Mouse (Mus musculus): Measurements from ENCODE around the gene Brpf1. TPM values are rescaled to one million over a fixed set of nuclear protein-coding genes. Genes with fewer than 3 reads are reported as not detected.
A peak's percentile ranks its signal among the peaks of the same experiment; 100 is the strongest.
"Not testable (repeated sequence)": the region's sequence is repeated elsewhere in the genome, so short reads cannot be mapped to it uniquely, and the experiment has no call there.

Gene Brpf1
- polyA plus RNA-seq, 1 experiment from 2014 or later: 18.9 TPM

GRCm38 (mm10) chr6:113315972-113316371, 9.0 kb downstream of the Brpf1 start:
- H3K4me3 ChIP-seq: no peak overlapping the region
- no peak for ATAC-seq (replicated peaks)
- H3K27me3 ChIP-seq (replicated peaks): no peaks in the 10 kb centered on the region
- no peaks in the 10 kb centered on the region for H3K4me1 ChIP-seq
- H3K36me3 ChIP-seq (replicated peaks): peaks cover 58% of the 10 kb centered on the region
- H3K9ac ChIP-seq: no peak overlapping the region
- H3K27ac ChIP-seq: no peak overlapping the region
- H3K4me2 ChIP-seq: no peak overlapping the region
- 94% methylated on average over 3 of the region's 3 CpGs for WGBS
- no peaks in the 10 kb centered on the region for H3K9me3 ChIP-seq

- Histone ChIP-seq H3K4me1 (peaks cover 16% of the 10 kb centered on the region), H3K36me3 (replicated peaks) (peaks cover 26% of the 10 kb centered on the region)
- 0% methylated on average over 52 of the region's 52 CpGs for WGBS
Observed at GRCm38 (mm10) chr6:113326533-113327315, 19.8 kb downstream of the Brpf1 start, which contains the start of gene Ogg1. TSS of gene Ogg1 (plus strand) at chr6:113326972.

DNA sequence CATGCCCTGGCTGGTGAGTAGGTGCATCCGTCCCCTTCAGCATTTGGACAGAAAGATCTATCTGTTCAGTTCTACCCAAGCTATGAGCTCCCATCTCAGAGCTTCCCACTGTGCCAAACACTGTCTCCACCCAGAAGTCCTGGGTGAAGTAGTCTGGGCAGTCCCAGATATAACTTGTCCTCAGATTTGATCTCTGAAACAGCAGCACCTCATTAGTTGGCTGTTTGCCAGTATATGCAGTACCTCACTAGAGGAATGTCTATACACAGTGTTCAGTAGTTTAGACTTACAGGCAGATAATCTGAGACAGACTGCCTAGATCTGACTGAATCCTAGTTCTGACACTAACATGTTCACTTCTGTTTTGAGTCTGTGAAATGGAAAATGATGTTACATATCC, 22.5 kb downstream of the Brpf1 start:
- Histone ChIP-seq H3K27me3 (replicated peaks) (no peaks in the 10 kb centered on the region), H3K9me3 (no peaks in the 10 kb centered on the region), H3K4me1 (peaks cover 16% of the 10 kb centered on the region), H3K9ac (no peak overlapping the region), H3K4me2 (no peak overlapping the region), H3K36me3 (replicated peaks) (peaks cover under 1% of the 10 kb centered on the region; the same call in 1 of the 2 replicates), H3K27ac (no peak overlapping the region), H3K4me3 (no peak overlapping the region)
- WGBS: 89% methylated on average over 1 of the region's 1 CpGs
- no peak for ATAC-seq (replicated peaks)

More at GRCm38 (mm10) chr6:113326533-113327315, 19.8 kb downstream of the Brpf1 start, which contains the start of gene Ogg1:
- Histone ChIP-seq H3K4me2 (peak within 1 kb of the TSS; percentile 86), H3K9me3 (no peaks in the 10 kb centered on the region), H3K27me3 (replicated peaks) (no peaks in the 10 kb centered on the region), H3K9ac (peak within 1 kb of the TSS; percentile 60), H3K4me3 (peak within 1 kb of the TSS; percentile 58), H3K27ac (peak within 1 kb of the TSS; percentile 87)
- ATAC-seq (replicated peaks): peak; percentile 99

- peaks cover 14% of the 10 kb centered on the region for H3K4me1 ChIP-seq
- H3K27ac ChIP-seq: no peak overlapping the region
- no peak for ATAC-seq (replicated peaks)
- no peak overlapping the region for H3K4me2 ChIP-seq
- WGBS: 70% methylated on average over 2 of the region's 2 CpGs
- H3K9ac ChIP-seq: no peak overlapping the region
- H3K4me3 ChIP-seq: no peak overlapping the region
- no peaks in the 10 kb centered on the region for H3K27me3 ChIP-seq (replicated peaks)
- peaks cover 10% of the 10 kb centered on the region; the same call in 1 of the 2 replicates for H3K36me3 ChIP-seq (replicated peaks)
- no peaks in the 10 kb centered on the region for H3K9me3 ChIP-seq
Observed at GRCm38 (mm10) chr6:113330547-113330946, 23.6 kb downstream of the Brpf1 start.

DNA sequence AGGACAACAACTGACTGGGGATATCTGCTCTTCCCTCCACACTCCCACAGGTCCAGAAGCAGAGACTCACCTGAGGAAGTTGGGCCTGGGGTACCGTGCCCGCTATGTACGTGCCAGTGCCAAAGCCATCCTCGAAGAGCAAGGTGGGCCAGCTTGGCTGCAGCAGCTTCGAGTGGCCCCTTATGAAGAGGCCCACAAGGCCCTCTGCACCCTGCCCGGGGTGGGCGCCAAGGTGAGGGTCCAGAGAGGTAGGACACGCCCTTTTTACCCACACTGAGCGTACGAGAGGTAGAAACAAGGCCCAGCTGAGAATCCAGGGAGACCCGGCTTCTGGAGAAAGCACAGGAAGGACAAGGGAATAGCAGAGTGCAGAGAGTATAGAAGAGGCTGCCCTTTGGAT, 24.8 kb downstream of the Brpf1 start:
- Histone ChIP-seq H3K4me3 (no peak overlapping the region), H3K4me1 (peaks cover 6% of the 10 kb centered on the region; the same call in 1 of the 2 replicates), H3K27ac (no peak overlapping the region), H3K36me3 (replicated peaks) (peaks cover 14% of the 10 kb centered on the region; the same call in 1 of the 2 replicates), H3K9ac (no peak overlapping the region), H3K4me2 (no peak overlapping the region), H3K27me3 (replicated peaks) (no peaks in the 10 kb centered on the region), H3K9me3 (no peaks in the 10 kb centered on the region)
- no peak for ATAC-seq (replicated peaks)
- WGBS: 91% methylated on average over 11 of the region's 11 CpGs

DNA sequence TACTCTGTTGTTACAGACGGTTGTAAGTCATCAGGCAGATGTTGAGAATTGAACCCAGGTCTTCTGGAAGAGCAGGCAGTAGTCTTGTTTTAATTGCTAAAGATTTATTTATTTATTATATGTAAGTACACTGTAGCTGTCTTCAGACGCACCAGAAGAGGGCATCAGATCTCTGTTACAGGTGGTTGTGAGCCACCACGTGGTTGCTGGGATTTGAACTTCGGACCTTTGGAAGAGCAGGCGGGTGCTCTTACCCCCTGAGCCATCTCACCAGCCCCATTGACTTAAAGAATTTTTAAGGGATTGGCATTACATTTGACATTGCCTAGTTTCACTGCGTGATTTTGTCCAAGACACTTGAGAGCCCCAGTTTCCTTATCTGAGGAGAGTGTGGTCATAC, 25.8 kb downstream of the Brpf1 start:
- WGBS: 79% methylated on average over 6 of the region's 6 CpGs
- ATAC-seq (replicated peaks): not testable (repeated sequence)

GRCm38 (mm10) chr6:113333137-113333950, 26.4 kb downstream of the Brpf1 start:
- Histone ChIP-seq H3K27ac (no peak overlapping the region), H3K36me3 (replicated peaks) (peaks cover 20% of the 10 kb centered on the region; the same call in 1 of the 2 replicates), H3K9me3 (no peaks in the 10 kb centered on the region), H3K4me2 (no peak overlapping the region), H3K4me1 (no peaks in the 10 kb centered on the region), H3K9ac (no peak overlapping the region), H3K4me3 (no peak overlapping the region), H3K27me3 (replicated peaks) (no peaks in the 10 kb centered on the region)
- 66% methylated on average over 14 of the region's 14 CpGs for WGBS
- peak; percentile 48; the same call in 1 of the 2 replicates for ATAC-seq (replicated peaks)

More for the DNA sequence above, 25.8 kb downstream of the Brpf1 start:
- not testable (repeated sequence) for H3K27ac ChIP-seq; H3K4me3 ChIP-seq; H3K9ac ChIP-seq; H3K4me1 ChIP-seq; H3K9me3 ChIP-seq; H3K27me3 ChIP-seq (replicated peaks); H3K4me2 ChIP-seq
- H3K36me3 ChIP-seq (replicated peaks): peaks cover 14% of the 10 kb centered on the region; the same call in 1 of the 2 replicates

DNA sequence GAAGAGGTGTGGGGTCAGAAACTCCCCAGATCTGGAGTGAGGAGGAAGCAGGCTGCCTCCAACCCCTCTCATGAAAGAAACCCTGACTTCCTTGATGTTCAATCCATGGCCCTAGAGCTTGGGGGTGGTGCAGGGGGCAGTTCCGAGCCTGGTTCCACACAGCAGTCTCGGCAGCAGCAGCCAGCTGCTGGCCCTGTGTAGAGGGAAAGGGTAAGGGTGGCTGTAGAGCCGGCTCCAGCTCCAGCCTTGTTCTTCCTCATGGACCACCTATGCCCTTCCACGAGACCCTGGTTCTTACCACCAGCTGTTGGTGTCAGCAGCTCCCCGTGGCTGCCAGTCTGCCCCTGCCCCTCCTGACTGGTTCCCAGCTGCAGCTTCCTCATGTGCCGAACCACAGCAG, 27.3 kb downstream of the Brpf1 start:
- Histone ChIP-seq H3K4me2 (no peak overlapping the region), H3K9me3 (no peaks in the 10 kb centered on the region), H3K27ac (no peak overlapping the region), H3K9ac (no peak overlapping the region), H3K4me3 (no peak overlapping the region), H3K27me3 (replicated peaks) (no peaks in the 10 kb centered on the region), H3K4me1 (no peaks in the 10 kb centered on the region), H3K36me3 (replicated peaks) (peaks cover 20% of the 10 kb centered on the region; the same call in 1 of the 2 replicates)
- 82% methylated on average over 6 of the region's 6 CpGs for WGBS
- ATAC-seq (replicated peaks): no peak

DNA sequence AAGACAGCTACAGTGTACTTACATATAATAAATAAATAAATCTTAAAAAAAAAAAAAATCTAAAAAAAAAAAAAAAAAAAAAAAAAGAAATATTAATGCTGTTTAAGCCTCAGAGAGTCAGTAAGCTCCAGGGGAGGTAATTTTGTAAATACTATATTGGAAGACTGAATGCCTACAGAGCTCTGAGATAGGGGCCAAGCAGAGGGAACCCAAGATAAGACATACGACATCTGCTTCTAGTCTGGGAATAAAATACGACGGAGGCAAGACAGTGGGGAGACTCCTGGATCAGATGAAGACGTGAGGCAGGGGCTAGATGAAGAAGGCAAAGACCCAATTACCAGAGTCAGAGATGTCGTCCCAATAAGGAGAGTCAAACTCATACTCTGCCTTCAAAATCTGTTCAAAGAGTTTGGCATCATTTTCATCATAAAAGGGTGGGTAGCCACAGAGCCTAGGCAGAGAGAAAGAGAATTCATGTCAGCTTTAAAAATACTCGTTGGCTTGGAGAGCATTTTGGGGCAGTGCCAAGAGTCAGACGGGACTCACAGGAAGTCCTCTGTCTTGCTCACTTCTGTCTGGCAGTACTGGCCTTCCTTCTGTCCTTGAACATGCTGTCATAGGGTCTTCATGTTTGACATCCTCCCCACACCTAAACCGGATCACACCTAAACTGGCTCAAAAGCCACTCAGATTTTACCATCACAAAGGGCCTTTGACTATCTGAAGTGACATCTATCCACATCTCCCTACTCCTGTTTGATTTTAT, 30.1 kb downstream of the Brpf1 start:
- WGBS: 71% methylated on average over 8 of the region's 8 CpGs
- Histone ChIP-seq H3K9me3 (no peaks in the 10 kb centered on the region), H3K4me1 (peaks cover 6% of the 10 kb centered on the region), H3K4me2 (no peak overlapping the region), H3K4me3 (no peak overlapping the region), H3K9ac (no peak overlapping the region), H3K27me3 (replicated peaks) (no peaks in the 10 kb centered on the region), H3K27ac (no peak overlapping the region), H3K36me3 (replicated peaks) (peaks cover 25% of the 10 kb centered on the region; the same call in 1 of the 2 replicates)
- no peak for ATAC-seq (replicated peaks)

GRCm38 (mm10) chr6:113341574-113341973, 34.6 kb downstream of the Brpf1 start:
- Histone ChIP-seq H3K4me1 (peaks cover 28% of the 10 kb centered on the region), H3K27me3 (replicated peaks) (0 out of 2 replicates have a peak, but pooled peaks cover 3% of the 10 kb centered on the region), H3K9me3 (no peaks in the 10 kb centered on the region), H3K36me3 (replicated peaks) (peaks cover 11% of the 10 kb centered on the region; the same call in 1 of the 2 replicates), H3K9ac (0 out of 2 replicates have a peak overlapping the region, but pooled peaks have one; percentile 6), H3K4me3 (0 out of 2 replicates have a peak overlapping the region, but pooled peaks have one; percentile 5), H3K27ac (0 out of 2 replicates have a peak overlapping the region, but pooled peaks have one; percentile 11), H3K4me2 (peak overlapping the region; percentile 38)
- 88% methylated on average over 6 of the region's 6 CpGs for WGBS
- no peak for ATAC-seq (replicated peaks)

GRCm38 (mm10) chr6:113342297-113342696, 35.4 kb downstream of the Brpf1 start:
- Histone ChIP-seq H3K27ac (peak overlapping the region; percentile 53; the same call in 1 of the 2 replicates), H3K4me1 (peaks cover 28% of the 10 kb centered on the region), H3K9me3 (no peaks in the 10 kb centered on the region), H3K36me3 (replicated peaks) (peaks cover 11% of the 10 kb centered on the region; the same call in 1 of the 2 replicates), H3K9ac (0 out of 2 replicates have a peak overlapping the region, but pooled peaks have one; percentile 3), H3K4me2 (peak overlapping the region; percentile 71), H3K27me3 (replicated peaks) (0 out of 2 replicates have a peak, but pooled peaks cover 3% of the 10 kb centered on the region), H3K4me3 (peak overlapping the region; percentile 61)
- peak; percentile 37; the same call in 1 of the 2 replicates for ATAC-seq (replicated peaks)
- 31% methylated on average over 6 of the region's 7 CpGs for WGBS

Data from midbrain, embryonic 15.5 days (tissue).